Mouse (Mus musculus) E14TG2a.4 (cell line): ENCODE measurements around the gene Lrrk2.
A peak's percentile ranks its signal among the peaks of the same experiment; 100 is the strongest.

Experiments used
- H3K27me3 ChIP-seq: 2 replicates; pipeline ENCODE4 v1.6.1; 2014; ENCODE audit warnings: low read length, control low read depth; ENCODE audit not compliant: insufficient read depth
- H3K36me3 ChIP-seq: 2 replicates; pipeline ENCODE4 v1.6.1; 2014; ENCODE audit warnings: low read length, control low read depth; ENCODE audit not compliant: insufficient read depth
- H3K4me1 ChIP-seq: replicated peaks from 2 replicates; pipeline ENCODE4 v1.6.1; 2014; ENCODE audit warnings: low read depth, low read length, control low read depth
- H3K4me3 ChIP-seq: replicated peaks from 2 replicates; pipeline ENCODE4 v1.5.1; 2014; ENCODE audit warnings: mild to moderate bottlenecking, low read length
- H3K9me3 ChIP-seq: 2 replicates; pipeline ENCODE4 v1.6.1; 2014; ENCODE audit warnings: low read length, control low read depth
- CTCF ChIP-seq: conservative IDR thresholded peaks from 2 replicates; pipeline ENCODE4 v1.5.1; 2014; ENCODE audit warnings: low read length
- NANOG ChIP-seq: IDR thresholded peaks from 2 replicates; pipeline ENCODE4 v1.6.1; 2014; ENCODE audit warnings: borderline replicate concordance, low read length, mixed read lengths
- POU5F1 ChIP-seq: IDR thresholded peaks from 2 replicates; pipeline ENCODE4 v1.6.1; 2014; ENCODE audit warnings: low read length, borderline replicate concordance

Lrrk2 gene

DNA sequence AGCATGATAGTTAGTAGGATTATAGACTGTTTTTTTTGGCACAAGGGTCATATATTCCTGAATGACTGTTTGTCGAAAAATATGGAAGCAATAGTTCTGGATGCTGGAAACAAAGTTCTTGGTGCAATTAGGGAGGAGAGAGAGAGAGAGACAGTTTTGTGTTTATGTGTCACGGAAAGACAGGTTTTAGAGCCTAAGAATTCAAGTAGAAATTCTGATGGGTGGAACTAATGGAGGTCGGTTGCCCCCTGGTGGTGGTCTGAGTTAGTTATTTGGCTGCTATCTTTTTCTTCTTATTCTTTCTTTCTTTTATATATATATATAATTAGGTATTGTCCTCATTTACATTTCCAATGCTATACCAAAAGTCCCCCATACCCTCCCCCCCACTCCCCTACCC lies 81.6 kb downstream of the Lrrk2 start:
- Histone ChIP-seq H3K27me3 (no peaks in the 10 kb centered on the region), H3K36me3 (no peaks in the 10 kb centered on the region), H3K4me1 (no peaks in the 10 kb centered on the region), H3K4me3 (no peak overlapping the region), H3K9me3 (peaks cover 17% of the 10 kb centered on the region)
- TF ChIP-seq POU5F1 (no peak), NANOG (no peak), CTCF (peak; percentile 38)

DNA sequence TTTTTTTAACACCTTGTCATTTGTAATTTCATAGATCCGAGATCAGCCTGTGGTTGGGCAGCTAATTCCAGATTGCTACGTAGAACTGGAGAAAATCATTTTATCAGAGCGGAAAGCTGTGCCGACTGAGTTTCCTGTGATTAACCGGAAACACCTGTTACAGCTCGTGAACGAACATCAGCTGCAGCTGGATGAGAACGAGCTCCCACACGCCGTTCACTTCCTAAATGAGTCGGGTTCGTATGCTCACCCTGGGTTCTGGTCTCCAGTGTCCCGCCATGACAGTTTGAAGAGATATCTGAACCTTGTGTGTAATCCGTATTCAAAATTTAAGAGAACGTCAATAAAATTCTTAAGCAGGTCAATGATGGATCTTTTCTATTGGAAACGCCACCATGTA lies 82.8 kb downstream of the Lrrk2 start:
- peaks cover 17% of the 10 kb centered on the region for H3K9me3 ChIP-seq
- no peaks in the 10 kb centered on the region for H3K27me3 ChIP-seq
- H3K4me1 ChIP-seq, result 0 out of 2 replicates have a peak, but pooled peaks cover 3% of the 10 kb centered on the region
- TF ChIP-seq POU5F1, result no peak
- no peak for TF ChIP-seq CTCF
- TF ChIP-seq NANOG, result no peak
- no peak overlapping the region for H3K4me3 ChIP-seq
- H3K36me3 ChIP-seq, result no peaks in the 10 kb centered on the region

DNA sequence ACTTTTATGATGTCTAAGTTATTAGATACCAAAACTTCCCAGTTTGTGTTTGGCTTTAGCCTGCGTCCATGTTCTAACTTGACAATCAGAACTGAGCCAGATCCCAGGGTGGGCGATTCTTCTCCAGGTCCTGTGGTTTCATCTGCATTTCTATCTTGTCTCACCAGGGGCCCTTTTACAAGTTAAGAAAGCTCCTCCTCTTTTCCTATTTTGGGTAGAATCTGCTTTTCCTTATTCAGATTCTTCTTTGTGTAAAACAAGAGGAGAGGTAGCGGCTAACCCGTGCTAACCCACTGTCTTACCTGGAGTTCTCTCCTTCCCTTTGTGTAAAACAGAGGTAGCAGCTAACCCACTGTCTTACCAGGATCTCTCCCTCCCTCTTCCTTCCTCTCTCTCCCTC lies 99.1 kb downstream of the Lrrk2 start:
- no peaks in the 10 kb centered on the region for H3K27me3 ChIP-seq
- no peak for TF ChIP-seq CTCF
- TF ChIP-seq POU5F1, result no peak
- TF ChIP-seq NANOG, result 0 out of 2 replicates have a peak, but pooled peaks have one; percentile 6
- no peaks in the 10 kb centered on the region for H3K36me3 ChIP-seq
- H3K4me1 ChIP-seq, result peaks cover 24% of the 10 kb centered on the region
- no peak overlapping the region for H3K4me3 ChIP-seq
- no peaks in the 10 kb centered on the region for H3K9me3 ChIP-seq

DNA sequence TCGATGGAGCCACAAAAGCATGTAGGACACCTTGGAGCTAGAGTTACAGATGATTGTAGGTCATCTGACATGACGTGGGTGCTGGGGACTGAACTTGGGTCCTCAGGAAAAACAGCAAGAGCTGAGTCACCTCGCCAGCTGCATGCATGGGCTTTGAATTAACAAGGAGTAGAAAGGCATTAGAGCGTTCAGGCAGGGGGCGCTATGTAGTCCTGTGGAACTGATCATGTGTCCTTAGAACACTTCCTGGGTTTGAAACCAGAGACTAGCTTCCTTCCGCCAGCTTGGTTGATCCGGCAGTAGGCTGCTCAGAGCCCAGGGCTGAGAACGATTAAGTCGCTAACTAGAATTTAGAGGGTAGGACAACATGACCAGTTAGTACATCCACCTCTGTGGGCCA lies 106.2 kb downstream of the Lrrk2 start:
- Histone ChIP-seq H3K4me1 (no peaks in the 10 kb centered on the region), H3K36me3 (no peaks in the 10 kb centered on the region), H3K4me3 (no peak overlapping the region), H3K9me3 (no peaks in the 10 kb centered on the region), H3K27me3 (no peaks in the 10 kb centered on the region)
- TF ChIP-seq POU5F1, result no peak

DNA sequence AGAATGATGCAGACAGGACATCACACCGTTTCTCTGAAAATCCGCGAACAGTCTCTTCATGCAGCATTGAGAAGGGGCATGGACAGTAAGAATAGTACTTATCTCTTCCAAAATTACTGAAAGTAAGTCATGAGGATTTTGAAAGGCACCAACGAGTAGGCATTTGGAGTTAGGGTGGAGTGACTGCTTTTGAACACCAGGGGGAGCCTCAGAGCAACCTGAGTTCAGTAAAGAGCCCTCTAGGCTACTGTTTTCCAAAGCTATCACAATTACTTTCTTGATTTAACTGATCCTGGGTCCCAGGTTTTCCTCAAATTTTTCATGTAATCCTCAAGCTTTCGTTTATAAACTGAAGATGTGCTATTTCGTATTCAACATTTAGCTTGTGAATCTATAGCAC lies 108.2 kb downstream of the Lrrk2 start:
- Histone ChIP-seq H3K4me3 (no peak overlapping the region), H3K9me3 (no peaks in the 10 kb centered on the region), H3K4me1 (no peaks in the 10 kb centered on the region), H3K36me3 (no peaks in the 10 kb centered on the region), H3K27me3 (no peaks in the 10 kb centered on the region)
- TF ChIP-seq NANOG (no peak), CTCF (peak; percentile 81), POU5F1 (no peak)

DNA sequence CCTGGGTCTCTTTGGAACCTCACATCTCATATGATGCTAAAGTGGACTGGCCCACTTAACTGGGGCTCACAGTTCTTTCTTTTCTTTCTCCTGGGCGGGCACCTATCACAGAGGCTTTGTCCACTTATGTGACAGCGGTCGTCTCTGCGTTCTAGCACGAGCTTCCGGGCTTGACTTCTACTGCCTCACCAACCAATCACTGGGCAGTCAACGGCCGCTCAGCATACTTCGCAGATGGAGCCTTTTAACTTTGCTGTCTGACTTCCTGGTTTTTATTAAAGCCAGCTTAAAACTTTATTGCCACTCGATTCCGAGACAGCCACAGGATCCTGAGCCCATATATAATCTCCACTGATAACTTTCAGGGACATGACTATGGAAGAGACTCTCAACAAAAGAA lies 115.4 kb downstream of the Lrrk2 start:
- no peaks in the 10 kb centered on the region for H3K27me3 ChIP-seq
- TF ChIP-seq POU5F1 (no peak), CTCF (no peak), NANOG (no peak)
- no peaks in the 10 kb centered on the region for H3K9me3 ChIP-seq
- H3K4me3 ChIP-seq, result no peak overlapping the region
- no peaks in the 10 kb centered on the region for H3K4me1 ChIP-seq
- H3K36me3 ChIP-seq, result no peaks in the 10 kb centered on the region

DNA sequence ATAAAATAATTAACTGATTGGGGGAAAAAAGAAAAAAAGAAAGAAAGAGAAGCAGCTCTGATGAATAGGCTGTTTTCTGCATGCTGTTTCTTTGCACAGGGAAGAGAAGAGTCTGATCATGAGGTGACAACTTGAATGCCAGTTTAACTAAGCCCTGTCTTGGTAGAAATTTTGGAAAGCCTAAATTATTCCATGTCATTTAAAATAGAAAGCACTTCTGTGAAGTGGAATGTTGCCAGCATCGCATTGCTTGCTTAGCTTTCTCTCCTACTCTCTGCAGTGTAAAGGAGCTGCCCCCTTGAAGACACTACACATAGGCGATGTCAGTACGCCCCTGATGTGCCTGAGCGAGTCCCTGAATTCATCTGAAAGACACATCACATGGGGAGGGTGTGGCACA lies 133.5 kb downstream of the Lrrk2 start:
- no peaks in the 10 kb centered on the region for H3K27me3 ChIP-seq
- no peak overlapping the region for H3K4me3 ChIP-seq
- TF ChIP-seq CTCF, result no peak
- TF ChIP-seq POU5F1, result no peak
- TF ChIP-seq NANOG, result no peak
- H3K36me3 ChIP-seq, result no peaks in the 10 kb centered on the region
- H3K9me3 ChIP-seq, result no peaks in the 10 kb centered on the region
- no peaks in the 10 kb centered on the region for H3K4me1 ChIP-seq

DNA sequence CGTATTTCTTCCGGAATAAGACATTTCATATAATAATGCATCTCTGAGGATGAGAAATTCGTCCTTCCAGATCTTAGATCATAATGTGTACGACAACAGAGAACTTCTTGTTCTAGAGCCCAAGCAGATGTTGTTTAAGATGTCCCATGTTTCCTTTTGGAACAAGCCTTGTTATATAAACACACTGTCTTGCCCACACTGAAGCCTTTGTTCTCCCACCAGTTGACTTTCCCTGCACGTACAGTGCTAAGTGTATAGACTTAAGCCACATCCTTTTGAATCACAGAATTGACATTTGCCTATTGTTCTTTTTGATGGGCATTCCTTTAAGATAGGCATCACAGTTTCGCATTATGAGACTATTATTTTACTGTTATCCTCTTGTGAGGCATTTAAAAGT lies 162.3 kb downstream of the Lrrk2 start:
- H3K4me1 ChIP-seq, result no peaks in the 10 kb centered on the region
- H3K27me3 ChIP-seq, result no peaks in the 10 kb centered on the region
- TF ChIP-seq CTCF (no peak), NANOG (no peak), POU5F1 (no peak)
- no peaks in the 10 kb centered on the region for H3K36me3 ChIP-seq
- H3K4me3 ChIP-seq, result no peak overlapping the region
- H3K9me3 ChIP-seq, result no peaks in the 10 kb centered on the region

DNA sequence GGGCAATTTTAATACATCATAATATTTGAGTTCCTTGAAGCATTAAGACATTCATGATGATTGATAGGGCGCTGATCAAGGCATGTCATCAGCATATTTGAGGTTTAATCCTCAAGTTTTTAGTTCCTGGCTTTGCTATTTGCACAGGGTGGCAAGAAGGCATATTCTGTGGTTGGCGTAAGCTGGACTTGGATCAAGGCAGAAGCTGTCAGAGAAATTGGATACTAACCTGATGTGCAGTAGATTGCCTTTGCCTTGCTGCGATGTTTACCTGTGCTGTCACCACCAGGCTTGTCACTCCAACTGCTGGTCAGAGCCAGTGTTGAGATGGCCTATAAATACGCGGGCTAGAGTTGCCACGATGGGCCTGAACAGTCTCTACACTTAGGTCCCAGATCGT lies 165.0 kb downstream of the Lrrk2 start, which contains the start of gene Smgc:
Gene Smgc, plus strand, starts transcription at position 301 of the 400 bp plus-strand sequence.
- H3K4me1 ChIP-seq, result no peaks in the 10 kb centered on the region
- no peak within 1 kb of the TSS for H3K4me3 ChIP-seq

More for the DNA sequence above, 165.0 kb downstream of the Lrrk2 start, which contains the start of gene Smgc:
- TF ChIP-seq NANOG (no peak), POU5F1 (no peak), CTCF (no peak)
- no peaks in the 10 kb centered on the region for H3K27me3 ChIP-seq
- no peaks in the 10 kb centered on the region for H3K9me3 ChIP-seq
- H3K36me3 ChIP-seq, result no peaks in the 10 kb centered on the region
